Mouse (Mus musculus) layer of hippocampus, adult 9-11 months (tissue): ENCODE data around the gene Il13.

Experiments used
- DNase-seq: peaks from one replicate; pipeline ENCODE4 v3.0.0; 2022

Gene Il13

GRCm38 (mm10) chr11:53634556-53634955 is at the start of gene Il13:
TSS of gene Il13 (minus strand) at chr11:53634702.
- DNase-seq: no peak

GRCm38 (mm10) chr11:53682994-53683530 is 48.6 kb upstream of the Il13 start:
- no peak for DNase-seq

GRCm38 (mm10) chr11:53682170-53682569 is 47.7 kb upstream of the Il13 start:
- DNase-seq: no peak

- DNase-seq: no peak
Observed at GRCm38 (mm10) chr11:53681686-53682085, 47.2 kb upstream of the Il13 start.

- no peak for DNase-seq
Observed at GRCm38 (mm10) chr11:53680141-53680540, 45.6 kb upstream of the Il13 start.

GRCm38 (mm10) chr11:53671414-53671813 is 36.9 kb upstream of the Il13 start:
- no peak for DNase-seq

- peak; percentile 15 for DNase-seq
Observed at GRCm38 (mm10) chr11:53664091-53664490, 29.6 kb upstream of the Il13 start.

- peak; percentile 17 for DNase-seq
Observed at GRCm38 (mm10) chr11:53662794-53663674, 28.5 kb upstream of the Il13 start.

- DNase-seq: no peak
Observed at GRCm38 (mm10) chr11:53657828-53658227, 23.3 kb upstream of the Il13 start.

- no peak for DNase-seq
Observed at GRCm38 (mm10) chr11:53657381-53657780, 22.9 kb upstream of the Il13 start.

- DNase-seq: no peak
Observed at GRCm38 (mm10) chr11:53656558-53657202, 22.2 kb upstream of the Il13 start.

- no peak for DNase-seq
Observed at GRCm38 (mm10) chr11:53655043-53655442, 20.5 kb upstream of the Il13 start.

GRCm38 (mm10) chr11:53652427-53652826 is 17.9 kb upstream of the Il13 start:
- no peak for DNase-seq

- no peak for DNase-seq
Observed at GRCm38 (mm10) chr11:53651441-53651840, 16.9 kb upstream of the Il13 start.

- DNase-seq: no peak
Observed at GRCm38 (mm10) chr11:53644017-53644416, 9.5 kb upstream of the Il13 start.

- DNase-seq: no peak
Observed at GRCm38 (mm10) chr11:53642744-53643279, 8.3 kb upstream of the Il13 start.

- no peak for DNase-seq
Observed at GRCm38 (mm10) chr11:53637803-53638260, 3.3 kb upstream of the Il13 start.

GRCm38 (mm10) chr11:53637046-53637802 is 2.7 kb upstream of the Il13 start:
- DNase-seq: no peak

GRCm38 (mm10) chr11:53636183-53636646 is 1.7 kb upstream of the Il13 start:
- no peak for DNase-seq

GRCm38 (mm10) chr11:53635590-53636182 is 1.2 kb upstream of the Il13 start:
- DNase-seq: no peak

GRCm38 (mm10) chr11:53633644-53634043 is 858 bp downstream of the Il13 start:
- DNase-seq: no peak

GRCm38 (mm10) chr11:53632122-53632733 is 2.3 kb downstream of the Il13 start:
- no peak for DNase-seq
